Mouse (Mus musculus) embryonic fibroblast, embryonic 13.5 days (primary cell): ENCODE measurements around the gene Wwox.

Source experiments
- CTCF ChIP-seq: IDR thresholded peaks from 2 replicates; pipeline ENCODE4 v1.5.1; 2011; ENCODE audit warnings: mild to moderate bottlenecking, control low read depth, low read length, moderate library complexity, borderline replicate concordance; ENCODE audit not compliant: insufficient read depth
- POLR2A ChIP-seq: IDR thresholded peaks from 2 replicates; pipeline ENCODE4 v1.6.1; 2011; ENCODE audit warnings: low read depth, mild to moderate bottlenecking, control low read depth, low read length, moderate library complexity

GRCm38 (mm10) chr8:114973002-114973461 is 533.6 kb downstream of the Wwox start:
- TF ChIP-seq CTCF = no peak
- TF ChIP-seq POLR2A = no peak
